Mouse (Mus musculus) kidney, postnatal 36 days (tissue): ENCODE measurements around the gene Bola1.
"Not testable (repeated sequence)": the region's sequence is repeated elsewhere in the genome, so short reads cannot be mapped to it uniquely, and the experiment has no call there.

ENCODE experiments used
- DNase-seq, 2 experiments: peaks; one replicate each; pipeline ENCODE4 v3.0.0; 2021 to 2022; ENCODE audit warnings: mixed read lengths in 2 of 2

Bola1 gene

GRCm38 (mm10) chr3:96178427-96178826 is 41.1 kb downstream of the Bola1 start:
- DNase-seq: no peak

- DNase-seq: no peak
These were observed 44.3 kb downstream of the Bola1 start for GRCm38 (mm10) chr3:96175251-96175650.

GRCm38 (mm10) chr3:96174042-96174441 is 45.5 kb downstream of the Bola1 start:
- not testable (repeated sequence) for DNase-seq

GRCm38 (mm10) chr3:96173185-96173584 is 46.3 kb downstream of the Bola1 start:
- DNase-seq: no peak

- DNase-seq: peak; percentile 89 to 90
These were observed 47.0 kb downstream of the Bola1 start, which contains the start of gene Sf3b4 for GRCm38 (mm10) chr3:96172197-96173178. Gene Sf3b4 (plus strand): TSS chr3:96172332.

GRCm38 (mm10) chr3:96171583-96172196 is 47.8 kb downstream of the Bola1 start:
- no peak for DNase-seq

GRCm38 (mm10) chr3:96170976-96171545 is 48.4 kb downstream of the Bola1 start:
- DNase-seq: peak in 1 of 2 experiments; percentile 31

- DNase-seq: no peak
These were observed 49.2 kb downstream of the Bola1 start for GRCm38 (mm10) chr3:96170276-96170675.

GRCm38 (mm10) chr3:96168466-96169158 is 50.9 kb downstream of the Bola1 start:
- DNase-seq: peak in 1 of 2 experiments; percentile 30

- peak in 1 of 2 experiments; percentile 43 for DNase-seq
These were observed 56.5 kb downstream of the Bola1 start for GRCm38 (mm10) chr3:96163040-96163439.

- peak; percentile 58 to 82 for DNase-seq
These were observed 57.4 kb downstream of the Bola1 start, which contains the start of gene Mtmr11 for GRCm38 (mm10) chr3:96161869-96162840. Gene Mtmr11 (plus strand): TSS chr3:96162004.

- DNase-seq: peak; percentile 89 to 92
These were observed 58.5 kb downstream of the Bola1 start for GRCm38 (mm10) chr3:96160803-96161516.

- peak; percentile 68 to 81 for DNase-seq
These were observed 59.2 kb downstream of the Bola1 start for GRCm38 (mm10) chr3:96160222-96160802.

GRCm38 (mm10) chr3:96159820-96160219 is 59.7 kb downstream of the Bola1 start:
- peak; percentile 42 to 63 for DNase-seq

GRCm38 (mm10) chr3:96155501-96155900 is 64.0 kb downstream of the Bola1 start:
- no peak for DNase-seq

- DNase-seq: no peak
These were observed 66.9 kb downstream of the Bola1 start for GRCm38 (mm10) chr3:96152611-96153010.

GRCm38 (mm10) chr3:96151836-96152235 is 67.7 kb downstream of the Bola1 start:
- DNase-seq: no peak

GRCm38 (mm10) chr3:96147950-96148349 is 71.6 kb downstream of the Bola1 start:
- peak; percentile 68 to 73 for DNase-seq
